Mouse (Mus musculus): ENCODE measurements around the gene Nfe2l2.

DNA sequence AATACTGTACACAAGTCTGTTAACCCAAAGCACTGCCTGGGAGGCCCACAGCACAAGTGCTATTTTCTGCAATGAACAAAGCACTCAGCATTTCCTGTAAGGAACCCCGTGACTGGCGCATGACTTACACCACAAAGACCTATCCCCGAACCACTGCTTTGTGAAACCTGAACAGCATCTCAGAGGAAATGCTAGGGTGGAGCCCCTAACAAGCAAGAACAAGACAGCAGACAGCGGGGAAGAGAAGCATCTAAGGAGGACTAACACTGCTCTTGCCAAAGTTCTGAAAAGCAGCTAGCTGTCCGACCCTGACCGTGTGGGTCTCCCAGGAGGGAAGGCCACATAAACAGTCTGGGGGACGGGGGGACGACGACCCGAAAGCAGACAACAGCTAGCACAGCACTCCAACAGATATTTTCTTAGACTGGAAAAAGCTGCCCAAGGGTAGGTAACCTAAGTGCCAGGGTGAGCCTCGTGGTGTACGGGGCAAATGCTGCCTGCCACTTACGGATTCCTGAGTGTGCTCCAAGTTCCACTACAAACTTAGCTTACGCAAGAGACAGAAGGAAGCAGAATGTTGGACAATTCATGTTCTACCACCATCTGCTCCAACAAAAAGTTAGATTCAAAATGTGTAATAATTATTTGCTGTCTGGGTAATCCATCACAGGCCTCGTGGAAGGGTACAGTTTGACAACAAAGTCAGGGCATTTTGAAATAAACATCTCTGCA, 21.3 kb downstream of the Nfe2l2 start:
- TF ChIP-seq GATA1 (IDR thresholded peaks at IDR 0.05; ENCODE audit: borderline replicate concordance, low read length) = no peak
- no peak for TF ChIP-seq FLI1 (IDR thresholded peaks at IDR 0.05; ENCODE audit: low read length)
